Mouse (Mus musculus): ENCODE results near the gene Sf3b1. TPM values are rescaled to one million over a fixed set of nuclear protein-coding genes. Genes with fewer than 3 reads are reported as not detected.

Gene Sf3b1
- polyA plus RNA-seq, 1 experiment from 2014 or later: 171 TPM

GRCm38 (mm10) chr1:54935466-54935865, 91.8 kb downstream of the Sf3b1 start:
- no peaks in the 10 kb centered on the region for H3K4me1 ChIP-seq (replicated peaks)
- H3K9ac ChIP-seq: no peak overlapping the region
- H3K9me3 ChIP-seq (replicated peaks): no peaks in the 10 kb centered on the region
- WGBS (ENCODE audit: insufficient replicate concordance): 58% methylated on average over 3 of the region's 3 CpGs
- H3K36me3 ChIP-seq: no peaks in the 10 kb centered on the region
- H3K4me2 ChIP-seq: no peak overlapping the region
- H3K27me3 ChIP-seq: no peaks in the 10 kb centered on the region
- DNase-seq: no peak
- ATAC-seq (ENCODE audit: low read depth): no peak
- H3K4me3 ChIP-seq (replicated peaks): no peak overlapping the region
- H3K27ac ChIP-seq: no peak overlapping the region

Other genes with a start within 250 kb of the Sf3b1 start
- gene Ankrd44, start 101.1 kb downstream of the Sf3b1 start, polyA plus RNA-seq (2015; fragmentation: Nextera tagmentation; extraction: Ambion mirVana): 3.0 and 3.6 TPM in 2 replicates
- 17.6 and 20.6 TPM in 2 replicates for gene Coq10b, start 25.3 kb upstream of the Sf3b1 start, polyA plus RNA-seq (2015; fragmentation: Nextera tagmentation; extraction: Ambion mirVana)
- gene Hspe1, start 60.7 kb upstream of the Sf3b1 start, polyA plus RNA-seq (2015; fragmentation: Nextera tagmentation; extraction: Ambion mirVana): 600 and 712 TPM in 2 replicates
- 478 and 596 TPM in 2 replicates for gene Hspd1, start 60.8 kb upstream of the Sf3b1 start, polyA plus RNA-seq (2015; fragmentation: Nextera tagmentation; extraction: Ambion mirVana)
- gene Mob4, start 103.8 kb upstream of the Sf3b1 start, polyA plus RNA-seq (2015; fragmentation: Nextera tagmentation; extraction: Ambion mirVana): 45.0 and 58.2 TPM in 2 replicates
- gene Rftn2, start 199.3 kb upstream of the Sf3b1 start, polyA plus RNA-seq (2015; fragmentation: Nextera tagmentation; extraction: Ambion mirVana): 0.52 and 0.81 TPM in 2 replicates
- gene Mars2, start 209.7 kb upstream of the Sf3b1 start, polyA plus RNA-seq (2015; fragmentation: Nextera tagmentation; extraction: Ambion mirVana): 3.0 and 3.2 TPM in 2 replicates